Mouse (Mus musculus): ENCODE data around the gene Atl1.

Gene Atl1

GRCm38 (mm10) chr12:70015936-70016335 is 123.5 kb downstream of the Atl1 start:
- in situ Hi-C loops (cut with MboI) = no loop called here
